Mouse (Mus musculus): ENCODE data around the gene Cdk19. TPM values are rescaled to one million over a fixed set of nuclear protein-coding genes. Genes with fewer than 3 reads are reported as not detected.
"Not testable (repeated sequence)": the region's sequence is repeated elsewhere in the genome, so short reads cannot be mapped to it uniquely, and the experiment has no call there.

The Cdk19 gene
- total RNA-seq, 2 experiments from 2014 or later = 48.3 to 50.8 TPM

GRCm38 (mm10) chr10:40528668-40529067 lies 189.3 kb downstream of the Cdk19 start:
- intact Hi-C loops (cut with DNase I) = loop anchor here (10.0 kb wide), 1 partner anchor 474 kb away; no protein-coding TSS in a partner anchor

GRCm38 (mm10) chr10:40529617-40530016 lies 190.3 kb downstream of the Cdk19 start:
- peak in 1 of 2 experiments; percentile 56 for DNase-seq (ENCODE audit: low spot score in 2 of 2)
- intact Hi-C loops (cut with DNase I) = loop anchor here (10.0 kb wide), 1 partner anchor 475 kb away; no protein-coding TSS in a partner anchor

More at GRCm38 (mm10) chr10:40528668-40529067, 189.3 kb downstream of the Cdk19 start:
- no peak for DNase-seq (ENCODE audit: low spot score in 2 of 2)

GRCm38 (mm10) chr10:40530661-40531060 lies 191.3 kb downstream of the Cdk19 start:
- DNase-seq (ENCODE audit: low spot score in 2 of 2) = no peak
- intact Hi-C loops (cut with DNase I) = no loop called here

- intact Hi-C loops (cut with DNase I); DNase-seq (ENCODE audit: low spot score in 2 of 2): not testable (repeated sequence)
These were observed 193.2 kb downstream of the Cdk19 start for GRCm38 (mm10) chr10:40532586-40532985.

Other genes with a start within 250 kb of the Cdk19 start
- gene Slc16a10, start 197.3 kb upstream of the Cdk19 start, total RNA-seq (2021) = 1 to 10 TPM; 2.5 to 3.4 TPM
- gene Rpf2, start 92.5 kb upstream of the Cdk19 start, total RNA-seq (2021) = 10 to 100 TPM; 19.6 to 22.8 TPM
- gene Gtf3c6, start 81.5 kb upstream of the Cdk19 start, total RNA-seq (2021) = 10 to 100 TPM; 22.6 to 24.5 TPM
- 10 to 100 TPM; 79.3 to 82.0 TPM for gene Amd1, start 37.4 kb upstream of the Cdk19 start, total RNA-seq (2021)
- not detected for gene Slc22a16, start 230.8 kb downstream of the Cdk19 start, total RNA-seq (2021)

Data from left cerebral cortex, postnatal 25 days (tissue).